Mouse (Mus musculus): ENCODE results near the gene Rbms3.

GRCm38 (mm10) chr9:116807166-116808081 lies 822.3 kb downstream of the Rbms3 start:
- TF ChIP-seq CTCF (IDR thresholded peaks at IDR 0.05; ENCODE audit: insufficient read depth, low read depth, low read length) (no peak), POLR2A (IDR thresholded peaks at IDR 0.05; ENCODE audit: insufficient read depth, low read depth, low read length) (no peak)
